Mouse (Mus musculus): ENCODE results near the gene Tgfbr1.

DNA sequence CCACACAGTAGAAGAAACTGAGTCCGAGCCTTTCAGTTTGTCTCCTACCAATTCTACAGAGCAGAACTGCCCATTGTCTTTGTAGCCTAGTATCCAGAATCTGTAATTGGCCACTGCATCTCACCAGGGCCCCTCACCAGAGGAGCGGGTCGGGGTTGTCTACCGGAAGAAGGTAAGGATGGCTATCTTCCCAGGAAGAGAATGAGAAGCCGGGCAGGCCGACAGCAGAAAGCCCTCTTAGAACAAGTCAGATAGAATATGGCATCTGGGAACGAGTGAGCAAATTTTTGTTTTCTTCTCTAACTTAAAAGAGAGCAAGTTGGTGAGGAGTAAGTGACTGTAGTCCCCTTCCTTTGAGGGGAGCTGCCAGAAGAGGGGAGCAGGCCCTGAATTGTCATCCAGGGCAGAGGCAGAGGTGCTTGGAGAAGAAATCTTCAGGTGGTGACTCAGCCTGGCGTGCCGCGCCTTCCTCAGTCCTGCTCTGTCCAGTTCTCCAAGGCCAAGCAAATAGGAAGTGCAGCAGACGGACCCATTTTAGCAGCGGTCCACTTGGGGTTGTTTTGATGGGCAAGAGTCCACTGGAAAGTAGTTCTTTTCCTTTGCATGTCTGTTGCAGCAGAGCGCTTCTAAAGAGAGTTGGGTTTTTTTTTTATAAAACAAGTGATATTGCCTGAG, 22.5 kb upstream of the Tgfbr1 start:
- no peak for TF ChIP-seq ZC3H11A (IDR thresholded peaks at IDR 0.05; ENCODE audit: borderline replicate concordance, low read depth, low read length)
- TF ChIP-seq ZNF384 (IDR thresholded peaks at IDR 0.05; ENCODE audit: low read depth, low read length) = no peak
- TF ChIP-seq CHD2 (IDR thresholded peaks at IDR 0.05; ENCODE audit: low read depth, low read length) = no peak
- no peak for TF ChIP-seq MAFK (IDR thresholded peaks at IDR 0.05; ENCODE audit: insufficient read depth, low read depth, low read length)
